Mouse (Mus musculus): ENCODE data around the gene Fam174b. TPM values are rescaled to one million over a fixed set of nuclear protein-coding genes. Genes with fewer than 3 reads are reported as not detected.

Gene Fam174b
- polyA plus RNA-seq, 1 experiment from 2014 or later = 31.2 TPM

- Histone ChIP-seq H3K4me1 (no peaks in the 10 kb centered on the region), H3K4me2 (replicated peaks) (no peak overlapping the region), H3K9me3 (no peaks in the 10 kb centered on the region), H3K4me3 (no peak overlapping the region), H3K36me3 (no peaks in the 10 kb centered on the region), H3K27ac (replicated peaks) (no peak overlapping the region), H3K27me3 (no peaks in the 10 kb centered on the region), H3K9ac (replicated peaks) (no peak overlapping the region)
- no peak for ATAC-seq (replicated peaks)
- 85% methylated on average over 4 of the region's 4 CpGs for WGBS
Measured at GRCm38 (mm10) chr7:73785815-73786214, 45.7 kb downstream of the Fam174b start.

DNA sequence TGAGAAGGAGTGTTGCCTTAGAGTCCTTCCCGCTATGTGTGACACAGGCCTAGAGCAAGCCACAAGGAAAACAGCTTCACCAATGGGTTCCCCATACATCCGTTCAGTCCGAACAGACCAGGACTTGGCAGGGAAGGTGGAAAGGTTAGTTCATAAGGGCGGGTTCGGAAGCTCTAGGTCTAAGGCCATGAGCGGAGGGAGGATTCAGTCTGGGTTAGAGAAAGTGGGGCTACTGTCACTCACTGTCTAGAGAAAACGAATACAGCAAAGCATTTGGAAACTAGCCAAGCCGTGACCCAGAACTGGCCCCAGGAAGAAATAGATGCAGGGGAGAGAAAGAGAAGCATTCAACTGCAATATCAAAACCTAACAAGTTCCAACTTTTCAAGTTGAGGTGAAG is 47.4 kb downstream of the Fam174b start:
- 78% methylated on average over 8 of the region's 8 CpGs for WGBS
- no peaks in the 10 kb centered on the region for H3K27me3 ChIP-seq
- no peak overlapping the region for H3K4me2 ChIP-seq (replicated peaks)
- H3K9ac ChIP-seq (replicated peaks) = no peak overlapping the region
- no peak overlapping the region for H3K4me3 ChIP-seq
- H3K4me1 ChIP-seq = no peaks in the 10 kb centered on the region
- no peaks in the 10 kb centered on the region for H3K9me3 ChIP-seq
- no peaks in the 10 kb centered on the region for H3K36me3 ChIP-seq
- H3K27ac ChIP-seq (replicated peaks) = no peak overlapping the region
- no peak for ATAC-seq (replicated peaks)

DNA sequence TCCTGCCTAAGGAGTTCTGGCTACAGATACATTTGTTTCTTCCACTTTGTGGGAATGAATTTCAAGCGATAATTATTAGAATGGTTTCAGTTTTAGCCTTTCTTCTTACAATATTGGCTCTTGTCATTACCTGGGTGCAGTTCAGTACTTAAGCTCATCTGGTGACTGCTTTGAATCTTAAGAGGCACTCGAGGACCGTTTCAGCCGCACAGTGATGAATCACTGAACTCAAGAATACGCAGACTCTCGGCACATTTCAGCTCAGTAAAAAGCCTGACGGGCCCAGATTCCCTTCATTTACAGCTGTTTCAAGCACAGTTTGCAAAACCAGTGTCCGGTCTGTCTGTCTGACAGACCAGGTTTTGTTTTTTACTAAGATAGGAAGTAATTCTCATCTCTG is 51.0 kb downstream of the Fam174b start:
- H3K4me1 ChIP-seq = no peaks in the 10 kb centered on the region
- H3K4me3 ChIP-seq = no peak overlapping the region
- no peaks in the 10 kb centered on the region for H3K27me3 ChIP-seq
- no peaks in the 10 kb centered on the region for H3K36me3 ChIP-seq
- H3K9ac ChIP-seq (replicated peaks) = no peak overlapping the region
- no peak overlapping the region for H3K4me2 ChIP-seq (replicated peaks)
- ATAC-seq (replicated peaks) = no peak
- 59% methylated on average over 8 of the region's 8 CpGs for WGBS
- H3K9me3 ChIP-seq = no peaks in the 10 kb centered on the region
- no peak overlapping the region for H3K27ac ChIP-seq (replicated peaks)

GRCm38 (mm10) chr7:73792155-73792554 is 52.1 kb downstream of the Fam174b start:
- Histone ChIP-seq H3K9ac (replicated peaks) (no peak overlapping the region), H3K4me3 (no peak overlapping the region), H3K4me2 (replicated peaks) (no peak overlapping the region), H3K27me3 (no peaks in the 10 kb centered on the region), H3K4me1 (no peaks in the 10 kb centered on the region), H3K9me3 (no peaks in the 10 kb centered on the region), H3K27ac (replicated peaks) (no peak overlapping the region), H3K36me3 (no peaks in the 10 kb centered on the region)
- 96% methylated on average over 4 of the region's 4 CpGs for WGBS
- ATAC-seq (replicated peaks) = no peak

- ATAC-seq (replicated peaks) = no peak
- Histone ChIP-seq H3K36me3 (no peaks in the 10 kb centered on the region), H3K4me2 (replicated peaks) (no peak overlapping the region), H3K4me1 (no peaks in the 10 kb centered on the region), H3K27ac (replicated peaks) (no peak overlapping the region), H3K4me3 (no peak overlapping the region), H3K27me3 (no peaks in the 10 kb centered on the region), H3K9ac (replicated peaks) (no peak overlapping the region), H3K9me3 (no peaks in the 10 kb centered on the region)
- WGBS = 56% methylated on average over 3 of the region's 3 CpGs
Measured at GRCm38 (mm10) chr7:73792641-73793040, 52.5 kb downstream of the Fam174b start.

GRCm38 (mm10) chr7:73809261-73809660 is 69.2 kb downstream of the Fam174b start:
- no peaks in the 10 kb centered on the region for H3K27me3 ChIP-seq
- H3K9me3 ChIP-seq = no peaks in the 10 kb centered on the region
- no peaks in the 10 kb centered on the region for H3K36me3 ChIP-seq
- H3K4me3 ChIP-seq = no peak overlapping the region
- H3K9ac ChIP-seq (replicated peaks) = no peak overlapping the region
- WGBS = 72% methylated on average over 2 of the region's 2 CpGs
- ATAC-seq (replicated peaks) = no peak
- no peaks in the 10 kb centered on the region for H3K4me1 ChIP-seq
- H3K27ac ChIP-seq (replicated peaks) = no peak overlapping the region
- H3K4me2 ChIP-seq (replicated peaks) = no peak overlapping the region

GRCm38 (mm10) chr7:73811439-73811838 is 71.3 kb downstream of the Fam174b start:
- Histone ChIP-seq H3K9me3 (no peaks in the 10 kb centered on the region), H3K4me2 (replicated peaks) (no peak overlapping the region), H3K27me3 (no peaks in the 10 kb centered on the region), H3K4me3 (no peak overlapping the region), H3K36me3 (no peaks in the 10 kb centered on the region), H3K9ac (replicated peaks) (no peak overlapping the region), H3K27ac (replicated peaks) (no peak overlapping the region), H3K4me1 (no peaks in the 10 kb centered on the region)
- no peak for ATAC-seq (replicated peaks)
- WGBS = 88% methylated on average over 7 of the region's 7 CpGs

GRCm38 (mm10) chr7:73812176-73812575 is 72.1 kb downstream of the Fam174b start:
- Histone ChIP-seq H3K4me3 (no peak overlapping the region), H3K4me1 (no peaks in the 10 kb centered on the region), H3K27me3 (no peaks in the 10 kb centered on the region), H3K36me3 (no peaks in the 10 kb centered on the region), H3K9me3 (no peaks in the 10 kb centered on the region), H3K27ac (replicated peaks) (no peak overlapping the region), H3K4me2 (replicated peaks) (no peak overlapping the region), H3K9ac (replicated peaks) (no peak overlapping the region)
- WGBS = 92% methylated on average over 6 of the region's 6 CpGs
- ATAC-seq (replicated peaks) = no peak

- no peak for ATAC-seq (replicated peaks)
- no peaks in the 10 kb centered on the region for H3K9me3 ChIP-seq
- H3K9ac ChIP-seq (replicated peaks) = no peak overlapping the region
- H3K27ac ChIP-seq (replicated peaks) = no peak overlapping the region
- no peaks in the 10 kb centered on the region for H3K27me3 ChIP-seq
- H3K36me3 ChIP-seq = no peaks in the 10 kb centered on the region
- WGBS = 80% methylated on average over 4 of the region's 4 CpGs
- H3K4me2 ChIP-seq (replicated peaks) = no peak overlapping the region
- no peaks in the 10 kb centered on the region for H3K4me1 ChIP-seq
- H3K4me3 ChIP-seq = no peak overlapping the region
Measured at GRCm38 (mm10) chr7:73813887-73814286, 73.8 kb downstream of the Fam174b start.

DNA sequence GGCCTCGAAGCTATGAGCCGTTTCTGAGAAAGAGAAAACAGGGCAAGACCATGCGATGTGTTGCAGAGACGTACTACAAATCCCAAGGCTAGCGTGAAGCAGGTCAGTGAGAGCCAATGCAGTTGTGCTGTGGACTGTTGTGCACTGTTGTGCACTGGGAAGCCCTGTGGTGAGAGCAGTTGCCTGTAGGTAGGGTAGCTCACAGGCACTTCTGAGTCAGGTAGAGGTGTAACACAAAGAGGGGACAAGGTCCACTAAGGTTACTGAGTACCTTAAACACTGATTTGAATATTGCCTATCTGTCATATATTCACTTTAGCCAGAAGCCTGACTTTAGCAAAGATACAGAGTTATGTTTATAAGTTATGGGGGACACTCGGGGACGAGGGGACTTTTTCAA is 74.4 kb downstream of the Fam174b start:
- H3K27me3 ChIP-seq = no peaks in the 10 kb centered on the region
- H3K4me1 ChIP-seq = no peaks in the 10 kb centered on the region
- WGBS = 91% methylated on average over 7 of the region's 7 CpGs
- H3K4me2 ChIP-seq (replicated peaks) = no peak overlapping the region
- no peak overlapping the region for H3K4me3 ChIP-seq
- ATAC-seq (replicated peaks) = no peak
- no peaks in the 10 kb centered on the region for H3K36me3 ChIP-seq
- H3K9ac ChIP-seq (replicated peaks) = no peak overlapping the region
- H3K27ac ChIP-seq (replicated peaks) = no peak overlapping the region
- H3K9me3 ChIP-seq = no peaks in the 10 kb centered on the region

DNA sequence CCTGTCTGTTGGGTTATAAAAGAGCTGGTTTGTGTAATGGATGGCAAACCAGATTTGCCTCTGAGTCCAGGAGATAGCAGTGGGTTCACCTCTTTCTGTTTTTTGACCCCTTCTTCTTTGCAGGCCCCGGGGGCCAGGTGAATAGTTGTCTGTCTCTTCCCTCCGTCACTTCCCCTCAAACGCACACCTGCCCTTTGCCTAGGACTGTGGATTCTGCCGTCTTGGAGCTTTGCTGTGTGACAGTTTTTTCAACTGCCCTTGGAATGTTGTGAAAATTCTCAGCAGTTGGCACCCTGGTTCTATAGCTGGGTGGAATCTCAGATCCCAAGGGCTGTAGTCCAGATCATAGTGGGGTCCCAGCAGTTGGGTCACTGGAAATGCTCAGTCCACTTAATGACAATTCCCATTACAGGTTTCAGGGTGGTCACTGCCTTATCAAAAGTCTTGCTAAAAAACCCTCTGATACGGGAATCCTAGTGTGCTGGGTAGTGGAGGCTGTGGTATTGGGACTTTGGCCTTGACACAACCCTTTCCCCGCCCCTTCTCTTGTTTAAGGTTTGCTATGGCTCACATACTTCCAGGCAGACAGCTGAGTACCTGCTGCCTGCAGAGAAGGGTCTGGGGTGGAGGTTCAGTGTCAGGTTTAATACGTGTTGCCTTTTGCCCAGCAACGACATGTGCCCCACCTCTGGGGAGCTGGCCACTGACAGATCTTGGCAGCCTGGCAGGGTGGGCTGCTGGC is 76.3 kb downstream of the Fam174b start:
- WGBS = 86% methylated on average over 8 of the region's 8 CpGs
- H3K9me3 ChIP-seq = no peaks in the 10 kb centered on the region
- no peak overlapping the region for H3K27ac ChIP-seq (replicated peaks)
- no peaks in the 10 kb centered on the region for H3K27me3 ChIP-seq
- H3K36me3 ChIP-seq = no peaks in the 10 kb centered on the region
- ATAC-seq (replicated peaks) = no peak
- H3K4me3 ChIP-seq = no peak overlapping the region
- no peak overlapping the region for H3K4me2 ChIP-seq (replicated peaks)
- no peak overlapping the region for H3K9ac ChIP-seq (replicated peaks)
- H3K4me1 ChIP-seq = no peaks in the 10 kb centered on the region

- Histone ChIP-seq H3K9me3 (no peaks in the 10 kb centered on the region), H3K36me3 (no peaks in the 10 kb centered on the region), H3K27ac (replicated peaks) (no peak overlapping the region), H3K4me3 (no peak overlapping the region), H3K4me2 (replicated peaks) (no peak overlapping the region), H3K4me1 (no peaks in the 10 kb centered on the region), H3K27me3 (no peaks in the 10 kb centered on the region), H3K9ac (replicated peaks) (no peak overlapping the region)
- 84% methylated on average over 17 of the region's 17 CpGs for WGBS
- ATAC-seq (replicated peaks) = no peak
Measured at GRCm38 (mm10) chr7:73819366-73819765, 79.3 kb downstream of the Fam174b start.
